Mouse (Mus musculus) MEL (cell line): ENCODE measurements around the gene Mme. TPM values are rescaled to one million over a fixed set of nuclear protein-coding genes. Genes with fewer than 3 reads are reported as not detected.

Experiments used
- DNase-seq: peaks from one replicate; pipeline ENCODE4 v3.0.0; 2011; ENCODE audit warnings: low read depth, low spot score
- H3K27ac ChIP-seq: 2 replicates; pipeline ENCODE4 v1.5.1; 2012; ENCODE audit warnings: low read depth, mild to moderate bottlenecking, control low read depth, low read length, moderate library complexity; ENCODE audit not compliant: control insufficient read depth
- H3K27me3 ChIP-seq, 2 experiments: fragments of 150-350 bp in 1 of 2; sonication (generic) in 1 of 2; 2 replicates each; pipeline ENCODE4 v1.6.1; 2012; ENCODE audit warnings: low read length in 2 of 2, mild to moderate bottlenecking in 2 of 2, improper control_type of control experiment in 1 of 2, moderate library complexity in 1 of 2; ENCODE audit not compliant: insufficient read depth in 2 of 2, control insufficient read depth in 1 of 2
- H3K36me3 ChIP-seq, 2 experiments: 2 replicates each; pipeline ENCODE4 v1.6.1; 2012 to 2014; ENCODE audit warnings: low read length in 2 of 2, improper control_type of control experiment in 1 of 2, inconsistent platforms in 1 of 2, mild to moderate bottlenecking in 1 of 2; ENCODE audit not compliant: insufficient read depth in 2 of 2, control insufficient read depth in 1 of 2
- H3K4me1 ChIP-seq, 2 experiments: fragments of 150-350 bp in 1 of 2; sonication (generic) in 1 of 2; 2 replicates each; pipeline ENCODE4 v1.6.1; 2012; ENCODE audit warnings: low read length in 2 of 2, improper control_type of control experiment in 1 of 2, mild to moderate bottlenecking in 1 of 2; ENCODE audit not compliant: insufficient read depth in 2 of 2, control insufficient read depth in 1 of 2
- H3K4me3 ChIP-seq, 2 experiments: fragments of 150-350 bp in 1 of 2; sonication (generic) in 1 of 2; 2 replicates each; pipeline ENCODE4 v1.5.1; 2012; ENCODE audit warnings: low read depth in 2 of 2, low read length in 2 of 2, mild to moderate bottlenecking in 2 of 2, moderate library complexity in 2 of 2, control low read depth in 1 of 2, improper control_type of control experiment in 1 of 2; ENCODE audit not compliant: control insufficient read depth in 1 of 2, insufficient read depth in 1 of 2
- H3K79me2 ChIP-seq: 2 replicates; pipeline ENCODE4 v1.6.1; 2012; ENCODE audit warnings: mild to moderate bottlenecking, low read length, moderate library complexity; ENCODE audit not compliant: control insufficient read depth, poor library complexity, insufficient read depth
- H3K9ac ChIP-seq: 2 replicates; pipeline ENCODE4 v1.6.1; 2012; ENCODE audit warnings: low read depth, mild to moderate bottlenecking, control low read depth, low read length, moderate library complexity; ENCODE audit not compliant: control insufficient read depth, poor library complexity, severe bottlenecking
- H3K9me3 ChIP-seq: fragments of 150-350 bp; sonication (generic); replicated peaks from 2 replicates; pipeline ENCODE4 v1.6.1; 2012; ENCODE audit warnings: mild to moderate bottlenecking, low read length, improper control_type of control experiment, moderate library complexity; ENCODE audit not compliant: insufficient read depth
- CHD1 ChIP-seq: IDR thresholded peaks from 2 replicates; pipeline ENCODE4 v1.6.1; 2012; ENCODE audit warnings: low read depth, mild to moderate bottlenecking, inconsistent platforms, low read length, improper control_type of control experiment
- CHD2 ChIP-seq: IDR thresholded peaks from 2 replicates; pipeline ENCODE4 v1.6.1; 2011; ENCODE audit warnings: low read length, improper control_type of control experiment
- CTCF ChIP-seq, 3 experiments: IDR thresholded peaks in 2 of 3; conservative IDR thresholded peaks in 1 of 3; 2 replicates each; pipeline ENCODE4 v1.5.1; 2011 to 2012; ENCODE audit warnings: low read length in 3 of 3, low read depth in 2 of 3, mild to moderate bottlenecking in 2 of 3, improper control_type of control experiment in 1 of 3, inconsistent platforms in 1 of 3, mixed read lengths in 1 of 3, moderate library complexity in 1 of 3; ENCODE audit not compliant: control insufficient read depth in 1 of 3, insufficient read depth in 1 of 3, poor library complexity in 1 of 3, severe bottlenecking in 1 of 3
- E2F4 ChIP-seq: IDR thresholded peaks from 2 replicates; pipeline ENCODE4 v1.6.1; 2011; ENCODE audit warnings: low read depth, low read length, improper control_type of control experiment, borderline replicate concordance
- JUND ChIP-seq: IDR thresholded peaks from 2 replicates; pipeline ENCODE4 v1.6.1; 2011; ENCODE audit warnings: low read depth, mild to moderate bottlenecking, improper control_type of control experiment, low read length
- MAFK ChIP-seq: IDR thresholded peaks from 2 replicates; pipeline ENCODE4 v1.6.1; 2011; ENCODE audit warnings: low read depth, mild to moderate bottlenecking, low read length, improper control_type of control experiment, borderline replicate concordance
- MAZ ChIP-seq: IDR thresholded peaks from 2 replicates; pipeline ENCODE4 v1.6.1; 2012; ENCODE audit warnings: low read depth, mild to moderate bottlenecking, inconsistent platforms, low read length, improper control_type of control experiment
- MYB ChIP-seq: IDR thresholded peaks from 2 replicates; pipeline ENCODE4 v1.6.1; 2011; ENCODE audit warnings: mild to moderate bottlenecking, low read depth, low read length, improper control_type of control experiment
- POLR2A ChIP-seq, 2 experiments: IDR thresholded peaks; 2 replicates each; pipeline ENCODE4 v1.6.1; 2011 to 2012; ENCODE audit warnings: low read length in 2 of 2, mild to moderate bottlenecking in 2 of 2, control low read depth in 1 of 2, improper control_type of control experiment in 1 of 2, low read depth in 1 of 2, moderate library complexity in 1 of 2; ENCODE audit not compliant: control insufficient read depth in 1 of 2, insufficient read depth in 1 of 2, poor library complexity in 1 of 2
- POLR2AphosphoS5 ChIP-seq: IDR thresholded peaks from 2 replicates; pipeline ENCODE4 v1.6.1; 2012; ENCODE audit warnings: low read depth, borderline replicate concordance, mild to moderate bottlenecking, inconsistent platforms, low read length, moderate library complexity, mixed read lengths
- RCOR1 ChIP-seq: IDR thresholded peaks from 2 replicates; pipeline ENCODE4 v1.6.1; 2012; ENCODE audit warnings: low read depth, mild to moderate bottlenecking, inconsistent platforms, low read length, improper control_type of control experiment
- USF2 ChIP-seq, 2 experiments: IDR thresholded peaks; 2 replicates each; pipeline ENCODE4 v1.6.1; 2011 to 2012; ENCODE audit warnings: improper control_type of control experiment in 2 of 2, low read length in 2 of 2, borderline replicate concordance in 1 of 2, inconsistent platforms in 1 of 2, low read depth in 1 of 2, mild to moderate bottlenecking in 1 of 2; ENCODE audit not compliant: insufficient read depth in 1 of 2
- ZKSCAN1 ChIP-seq: IDR thresholded peaks from 2 replicates; pipeline ENCODE4 v1.6.1; 2012; ENCODE audit warnings: low read depth, mild to moderate bottlenecking, inconsistent platforms, low read length, improper control_type of control experiment, moderate library complexity
- ZMIZ1 ChIP-seq: IDR thresholded peaks from 2 replicates; pipeline ENCODE4 v1.6.1; 2012; ENCODE audit warnings: low read depth, mild to moderate bottlenecking, inconsistent platforms, low read length, improper control_type of control experiment, moderate library complexity
- polyA plus RNA-seq, 2 experiments: library from polyadenylated mRNA; stranded (reverse) in 1 of 2; unstranded in 1 of 2; fragments of >175 nt in 1 of 2; fragments of >200 nt in 1 of 2; gene quantifications; 2 replicates each; pipeline versions ENCODE4 v1.2.1 to v1.2.4; 2012; ENCODE audit warnings: low replicate concordance in 2 of 2, low read depth in 1 of 2; ENCODE audit not compliant: insufficient read length in 2 of 2, insufficient read depth in 1 of 2, missing spikeins in 1 of 2
- total RNA-seq: library from RNA; depleted of rRNA; stranded (reverse); fragments of 300-350 nt; gene quantifications from 2 replicates; pipeline ENCODE4 v1.2.3, GENCODE M21; 2012; rRNA removed

Mme gene
- total and polyA plus RNA-seq, 3 experiments, result not detected

- Histone ChIP-seq H3K4me1 (no peaks in the 10 kb centered on the region), H3K4me3 (no peak overlapping the region), H3K27ac (no peak overlapping the region), H3K9me3 (no peaks in the 10 kb centered on the region), H3K36me3 (no peaks in the 10 kb centered on the region), H3K79me2 (no peaks in the 10 kb centered on the region), H3K9ac (no peak overlapping the region), H3K27me3 (no peaks in the 10 kb centered on the region)
- DNase-seq, result no peak
- TF ChIP-seq MAFK (no peak), RCOR1 (no peak), E2F4 (no peak), CHD2 (no peak), USF2 (IDR thresholded peaks at IDR 0.05; ENCODE audit: borderline replicate concordance in 1 of 2, insufficient read depth in 1 of 2, low read depth in 1 of 2, low read length in 2 of 2) (no peak), POLR2AphosphoS5 (no peak), ZMIZ1 (no peak)
Observed at GRCm38 (mm10) chr3:63417758-63418157, 176.4 kb downstream of the Mme start.

DNA sequence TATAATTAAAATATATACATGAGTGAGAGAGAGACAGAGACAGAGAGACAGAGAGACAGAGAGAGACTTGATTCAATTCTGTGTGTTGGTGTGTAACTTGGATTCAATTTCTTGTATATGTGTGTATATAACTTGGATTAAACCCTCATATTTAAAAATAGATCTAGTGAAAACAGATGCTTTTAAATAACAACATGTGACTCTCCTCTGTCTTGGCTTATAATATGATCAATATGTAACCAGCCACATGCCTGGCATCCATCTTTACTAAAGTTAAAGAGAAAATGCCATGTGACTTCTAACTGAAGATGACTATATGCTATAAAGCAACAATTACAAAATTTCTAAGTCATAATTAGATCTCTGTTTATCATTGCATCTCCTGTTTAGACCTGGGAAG, 182.2 kb downstream of the Mme start:
- no peaks in the 10 kb centered on the region for H3K9me3 ChIP-seq
- no peak overlapping the region for H3K27ac ChIP-seq
- no peak overlapping the region for H3K9ac ChIP-seq
- TF ChIP-seq USF2 (IDR thresholded peaks at IDR 0.05; ENCODE audit: borderline replicate concordance in 1 of 2, insufficient read depth in 1 of 2, low read depth in 1 of 2, low read length in 2 of 2), result no peak
- no peak for TF ChIP-seq ZKSCAN1
- TF ChIP-seq JUND, result no peak
- TF ChIP-seq MYB, result no peak
- TF ChIP-seq CTCF (IDR thresholded peaks at IDR 0.05 in 2 of 3, conservative IDR thresholded peaks at IDR 0.05 in 1 of 3; ENCODE audit: control insufficient read depth in 1 of 3, insufficient read depth in 1 of 3, low read depth in 2 of 3, low read length in 3 of 3, poor library complexity in 1 of 3, severe bottlenecking in 1 of 3), result no peak
- TF ChIP-seq POLR2A (IDR thresholded peaks at IDR 0.05; ENCODE audit: control insufficient read depth in 1 of 2, insufficient read depth in 1 of 2, low read depth in 1 of 2, low read length in 2 of 2, poor library complexity in 1 of 2), result no peak
- no peak for TF ChIP-seq MAZ
- TF ChIP-seq CHD1, result no peak
- no peak for TF ChIP-seq RCOR1
- H3K4me3 ChIP-seq, result no peak overlapping the region
- H3K36me3 ChIP-seq, result no peaks in the 10 kb centered on the region
- no peak for DNase-seq
- H3K27me3 ChIP-seq, result no peaks in the 10 kb centered on the region
- H3K4me1 ChIP-seq, result no peaks in the 10 kb centered on the region
- H3K79me2 ChIP-seq, result no peaks in the 10 kb centered on the region

Other genes with a start within 250 kb of the Mme start
- not detected in 2 replicates for gene Gm34302, start 242.3 kb downstream of the Mme start, total RNA-seq
- gene Gm34302, start 242.3 kb downstream of the Mme start, polyA plus RNA-seq, result not detected